Mouse (Mus musculus) myocyte (in vitro differentiated cells): Measurements from ENCODE around the gene Aff3. TPM values are rescaled to one million over a fixed set of nuclear protein-coding genes. Genes with fewer than 3 reads are reported as not detected.

Source experiments
- H3K27me3 ChIP-seq: one replicate; pipeline ENCODE4 v1.6.1; 2011; ENCODE audit not compliant: control insufficient read depth, insufficient read depth, insufficient read length
- H3K36me3 ChIP-seq: one replicate; pipeline ENCODE4 v1.6.1; 2011; ENCODE audit not compliant: control insufficient read depth, insufficient read depth
- H3K4me2 ChIP-seq: one replicate; pipeline ENCODE4 v1.6.1; 2011; ENCODE audit warnings: low read depth, control low read depth
- H3K4me3 ChIP-seq: one replicate; pipeline ENCODE4 v1.5.1; 2011; ENCODE audit warnings: mild to moderate bottlenecking, control low read depth, moderate library complexity
- H3K79me2 ChIP-seq: one replicate; pipeline ENCODE4 v1.6.1; 2011; ENCODE audit not compliant: control insufficient read depth, insufficient read depth
- H3ac ChIP-seq: one replicate; pipeline ENCODE4 v1.6.1; 2011; ENCODE audit not compliant: control insufficient read depth, insufficient read length
- CEBPB ChIP-seq: IDR thresholded peaks from 2 replicates; pipeline ENCODE4 v1.6.1; 2011; ENCODE audit warnings: mild to moderate bottlenecking, moderate library complexity; ENCODE audit not compliant: poor library complexity, insufficient read depth, severe bottlenecking
- E2F4 ChIP-seq: IDR thresholded peaks from one replicate; pipeline ENCODE4 v1.6.1; 2011; ENCODE audit warnings: mild to moderate bottlenecking, control low read depth, moderate library complexity; ENCODE audit not compliant: insufficient read depth
- MAX ChIP-seq: IDR thresholded peaks from one replicate; pipeline ENCODE4 v1.6.1; 2011; ENCODE audit warnings: low read depth, mild to moderate bottlenecking, control low read depth
- MYOD1 ChIP-seq, 3 experiments: IDR thresholded peaks; one replicate each; pipeline ENCODE4 v1.6.1; 2011; ENCODE audit warnings: control low read depth in 2 of 3, low read depth in 2 of 3, mild to moderate bottlenecking in 2 of 3, moderate library complexity in 1 of 3; ENCODE audit not compliant: insufficient read length in 2 of 3, control insufficient read depth in 1 of 3
- MYOG ChIP-seq, 3 experiments: IDR thresholded peaks; one replicate each; pipeline ENCODE4 v1.6.1; 2011; ENCODE audit warnings: control low read depth in 2 of 3, low read depth in 2 of 3, mild to moderate bottlenecking in 2 of 3; ENCODE audit not compliant: insufficient read length in 2 of 3, control insufficient read depth in 1 of 3, insufficient read depth in 1 of 3
- POLR2A ChIP-seq: IDR thresholded peaks from one replicate; pipeline ENCODE4 v1.6.1; 2011; ENCODE audit warnings: low read depth, mild to moderate bottlenecking, control low read depth, moderate library complexity; ENCODE audit not compliant: insufficient read length
- POLR2AphosphoS2 ChIP-seq: IDR thresholded peaks from one replicate; pipeline ENCODE4 v1.6.1; 2011; ENCODE audit warnings: low read depth, control low read depth; ENCODE audit not compliant: insufficient read length
- REST ChIP-seq: IDR thresholded peaks from one replicate; pipeline ENCODE4 v1.6.1; 2011; ENCODE audit warnings: mild to moderate bottlenecking, control low read depth, moderate library complexity; ENCODE audit not compliant: insufficient read depth, insufficient read length
- SRF ChIP-seq: IDR thresholded peaks from one replicate; pipeline ENCODE4 v1.6.1; 2011; ENCODE audit warnings: low read depth; ENCODE audit not compliant: control insufficient read depth, insufficient read length
- TCF12 ChIP-seq: IDR thresholded peaks from one replicate; pipeline ENCODE4 v1.6.1; 2011; ENCODE audit warnings: mild to moderate bottlenecking, control low read depth; ENCODE audit not compliant: poor library complexity, insufficient read depth, severe bottlenecking
- TCF3 ChIP-seq: IDR thresholded peaks from one replicate; pipeline ENCODE4 v1.6.1; 2011; ENCODE audit warnings: low read depth, control low read depth; ENCODE audit not compliant: insufficient read length
- USF1 ChIP-seq: IDR thresholded peaks from one replicate; pipeline ENCODE4 v1.6.1; 2011; ENCODE audit warnings: low read depth, mild to moderate bottlenecking, control low read depth, moderate library complexity
- polyA plus RNA-seq: library from polyadenylated mRNA; unstranded; fragments of >200 nt; fragmentation: generic; extraction: Trizol; gene quantifications from one replicate; pipeline ENCODE4 v1.2.1, GENCODE M21; 2012; ENCODE audit warnings: missing spikeins

Gene Aff3
- polyA plus RNA-seq, 1 experiment, result not detected

GRCm38 (mm10) chr1:38268246-38269042, 396.3 kb downstream of the Aff3 start:
- Histone ChIP-seq H3K36me3 (no peaks in the 10 kb centered on the region), H3K4me2 (no peak overlapping the region), H3K27me3 (no peaks in the 10 kb centered on the region)

GRCm38 (mm10) chr1:38263251-38263650, 401.5 kb downstream of the Aff3 start:
- Histone ChIP-seq H3ac (no peak overlapping the region), H3K4me2 (no peak overlapping the region), H3K4me3 (no peak overlapping the region), H3K79me2 (no peaks in the 10 kb centered on the region), H3K27me3 (no peaks in the 10 kb centered on the region), H3K36me3 (no peaks in the 10 kb centered on the region)
- TF ChIP-seq E2F4 (no peak), POLR2AphosphoS2 (no peak), MYOG (IDR thresholded peaks at IDR 0.05; ENCODE audit: control insufficient read depth in 1 of 3, insufficient read depth in 1 of 3, insufficient read length in 2 of 3, low read depth in 2 of 3) (no peak), TCF3 (no peak), TCF12 (no peak)

More at GRCm38 (mm10) chr1:38268246-38269042, 396.3 kb downstream of the Aff3 start:
- Histone ChIP-seq H3ac (no peak overlapping the region), H3K79me2 (no peaks in the 10 kb centered on the region), H3K4me3 (no peak overlapping the region)
- no peak for TF ChIP-seq TCF12
- no peak for TF ChIP-seq MYOD1 (IDR thresholded peaks at IDR 0.05; ENCODE audit: control insufficient read depth in 1 of 3, insufficient read length in 2 of 3, low read depth in 2 of 3)
- TF ChIP-seq TCF3, result no peak
- no peak for TF ChIP-seq REST
- no peak for TF ChIP-seq MAX
- no peak for TF ChIP-seq POLR2A
- TF ChIP-seq E2F4, result no peak
- no peak for TF ChIP-seq POLR2AphosphoS2

GRCm38 (mm10) chr1:38262362-38263154, 402.2 kb downstream of the Aff3 start:
- Histone ChIP-seq H3K79me2 (no peaks in the 10 kb centered on the region), H3K36me3 (no peaks in the 10 kb centered on the region), H3K4me3 (no peak overlapping the region), H3K27me3 (no peaks in the 10 kb centered on the region), H3ac (no peak overlapping the region), H3K4me2 (no peak overlapping the region)
- no peak for TF ChIP-seq TCF12
- no peak for TF ChIP-seq E2F4
- TF ChIP-seq CEBPB, result no peak
- TF ChIP-seq SRF, result no peak
- no peak for TF ChIP-seq TCF3
- TF ChIP-seq MAX, result no peak
- no peak for TF ChIP-seq MYOG (IDR thresholded peaks at IDR 0.05; ENCODE audit: control insufficient read depth in 1 of 3, insufficient read depth in 1 of 3, insufficient read length in 2 of 3, low read depth in 2 of 3)
- TF ChIP-seq USF1, result no peak
- no peak for TF ChIP-seq MYOD1 (IDR thresholded peaks at IDR 0.05; ENCODE audit: control insufficient read depth in 1 of 3, insufficient read length in 2 of 3, low read depth in 2 of 3)
- TF ChIP-seq POLR2A, result no peak
- TF ChIP-seq POLR2AphosphoS2, result no peak
- TF ChIP-seq REST, result no peak

- Histone ChIP-seq H3K27me3 (no peaks in the 10 kb centered on the region), H3K4me3 (no peak overlapping the region), H3K36me3 (no peaks in the 10 kb centered on the region), H3K4me2 (no peak overlapping the region), H3K79me2 (no peaks in the 10 kb centered on the region), H3ac (no peak overlapping the region)
- no peak for TF ChIP-seq POLR2A
- no peak for TF ChIP-seq SRF
- no peak for TF ChIP-seq CEBPB
- no peak for TF ChIP-seq MYOG (IDR thresholded peaks at IDR 0.05; ENCODE audit: control insufficient read depth in 1 of 3, insufficient read depth in 1 of 3, insufficient read length in 2 of 3, low read depth in 2 of 3)
- no peak for TF ChIP-seq TCF3
- no peak for TF ChIP-seq MAX
- no peak for TF ChIP-seq USF1
- no peak for TF ChIP-seq E2F4
- no peak for TF ChIP-seq MYOD1 (IDR thresholded peaks at IDR 0.05; ENCODE audit: control insufficient read depth in 1 of 3, insufficient read length in 2 of 3, low read depth in 2 of 3)
- TF ChIP-seq TCF12, result no peak
- no peak for TF ChIP-seq POLR2AphosphoS2
Measured at GRCm38 (mm10) chr1:38261076-38261475, 403.7 kb downstream of the Aff3 start.
